Mouse (Mus musculus) midbrain, embryonic 13.5 days (tissue): ENCODE measurements around the gene Btnl2. TPM values are rescaled to one million over a fixed set of nuclear protein-coding genes. Genes with fewer than 3 reads are reported as not detected.

Source experiments
- ATAC-seq: fragments of 200-750 bp; cut with Nextera tagmentation; 2 replicates; pipeline ENCODE4 v1.8.0; 2017; ENCODE audit warnings: mild to moderate bottlenecking, moderate TSS enrichment, moderate library complexity
- H3K27ac ChIP-seq: fragments of 300-500 bp; sonication (generic); 2 replicates; pipeline ENCODE4 v1.5.1; 2015; ENCODE audit warnings: inconsistent platforms, mild to moderate bottlenecking, moderate library complexity
- H3K27me3 ChIP-seq: fragments of 300-500 bp; sonication (generic); 2 replicates; pipeline ENCODE4 v1.6.1; 2015; ENCODE audit warnings: mild to moderate bottlenecking, inconsistent platforms
- H3K36me3 ChIP-seq: fragments of 300-500 bp; sonication (generic); 2 replicates; pipeline ENCODE4 v1.6.1; 2015; ENCODE audit warnings: mild to moderate bottlenecking, inconsistent platforms
- H3K4me1 ChIP-seq: fragments of 300-500 bp; sonication (generic); replicated peaks from 2 replicates; pipeline ENCODE4 v1.6.1; 2015; ENCODE audit warnings: inconsistent platforms
- H3K4me2 ChIP-seq: fragments of 300-500 bp; sonication (generic); replicated peaks from 2 replicates; pipeline ENCODE4 v1.6.1; 2015; ENCODE audit warnings: moderate library complexity, mild to moderate bottlenecking, inconsistent platforms
- H3K4me3 ChIP-seq: fragments of 300-500 bp; sonication (generic); replicated peaks from 2 replicates; pipeline ENCODE4 v1.5.1; 2015; ENCODE audit warnings: mild to moderate bottlenecking, inconsistent platforms
- H3K9ac ChIP-seq: fragments of 300-500 bp; sonication (generic); replicated peaks from 2 replicates; pipeline ENCODE4 v1.6.1; 2015; ENCODE audit warnings: mild to moderate bottlenecking, inconsistent platforms
- H3K9me3 ChIP-seq: fragments of 300-500 bp; sonication (generic); 2 replicates; pipeline ENCODE4 v1.6.1; 2016; ENCODE audit warnings: mild to moderate bottlenecking, inconsistent platforms
- WGBS: fragments of 180-500 bp; shearing (Covaris S2); methylation state at CpG from one replicate; pipeline ENCODE4 v1.1.7; 2015; 5-methylcytosine and 5-hydroxymethylcytosine counted together
- polyA plus RNA-seq: library from polyadenylated mRNA; unstranded; fragments of >200 nt; fragmentation: Nextera tagmentation; extraction: Ambion mirVana; gene quantifications from 2 replicates; pipeline ENCODE4 v1.2.1, GENCODE M21; 2015

Gene Btnl2
- polyA plus RNA-seq, 1 experiment from 2014 or later = not detected

GRCm38 (mm10) chr17:34354940-34355339 lies 318 bp downstream of the Btnl2 start:
- Histone ChIP-seq H3K4me2 (no peak overlapping the region), H3K4me1 (no peaks in the 10 kb centered on the region), H3K4me3 (no peak overlapping the region), H3K36me3 (no peaks in the 10 kb centered on the region), H3K27ac (no peak overlapping the region), H3K9me3 (no peaks in the 10 kb centered on the region), H3K27me3 (0 out of 2 replicates have a peak, but pooled peaks cover 8% of the 10 kb centered on the region), H3K9ac (no peak overlapping the region)
- WGBS = 97% methylated on average over 1 of the region's 1 CpGs
- no peak for ATAC-seq

- Histone ChIP-seq H3K27ac (no peak overlapping the region), H3K36me3 (no peaks in the 10 kb centered on the region), H3K4me3 (no peak overlapping the region), H3K9ac (no peak overlapping the region), H3K4me2 (no peak overlapping the region), H3K4me1 (no peaks in the 10 kb centered on the region), H3K9me3 (no peaks in the 10 kb centered on the region), H3K27me3 (no peaks in the 10 kb centered on the region)
- 87% methylated on average over 15 of the region's 15 CpGs for WGBS
- no peak for ATAC-seq
These were observed 8.4 kb downstream of the Btnl2 start for GRCm38 (mm10) chr17:34362954-34363546.

GRCm38 (mm10) chr17:34363676-34364310 lies 9.2 kb downstream of the Btnl2 start:
- Histone ChIP-seq H3K4me2 (no peak overlapping the region), H3K36me3 (no peaks in the 10 kb centered on the region), H3K4me1 (no peaks in the 10 kb centered on the region), H3K9me3 (no peaks in the 10 kb centered on the region), H3K27ac (no peak overlapping the region), H3K9ac (no peak overlapping the region), H3K4me3 (no peak overlapping the region), H3K27me3 (no peaks in the 10 kb centered on the region)
- WGBS = 89% methylated on average over 3 of the region's 3 CpGs
- no peak for ATAC-seq

- no peaks in the 10 kb centered on the region for H3K9me3 ChIP-seq
- 81% methylated on average over 10 of the region's 10 CpGs for WGBS
- no peaks in the 10 kb centered on the region for H3K36me3 ChIP-seq
- H3K4me3 ChIP-seq = no peak overlapping the region
- ATAC-seq = no peak
- no peaks in the 10 kb centered on the region for H3K27me3 ChIP-seq
- no peak overlapping the region for H3K27ac ChIP-seq
- no peak overlapping the region for H3K9ac ChIP-seq
- no peak overlapping the region for H3K4me2 ChIP-seq
- H3K4me1 ChIP-seq = no peaks in the 10 kb centered on the region
These were observed 10.4 kb downstream of the Btnl2 start for GRCm38 (mm10) chr17:34365031-34365430.

- H3K27me3 ChIP-seq = no peaks in the 10 kb centered on the region
- no peak overlapping the region for H3K9ac ChIP-seq
- no peak overlapping the region for H3K27ac ChIP-seq
- no peaks in the 10 kb centered on the region for H3K9me3 ChIP-seq
- H3K4me3 ChIP-seq = no peak overlapping the region
- H3K4me2 ChIP-seq = no peak overlapping the region
- WGBS = 88% methylated on average over 4 of the region's 4 CpGs
- ATAC-seq = no peak
- H3K36me3 ChIP-seq = no peaks in the 10 kb centered on the region
- H3K4me1 ChIP-seq = no peaks in the 10 kb centered on the region
These were observed 15.9 kb downstream of the Btnl2 start for GRCm38 (mm10) chr17:34370563-34370962.

GRCm38 (mm10) chr17:34373055-34373709 lies 18.6 kb downstream of the Btnl2 start:
- no peak overlapping the region for H3K4me3 ChIP-seq
- no peak overlapping the region for H3K9ac ChIP-seq
- 81% methylated on average over 6 of the region's 6 CpGs for WGBS
- ATAC-seq = no peak
- H3K9me3 ChIP-seq = no peaks in the 10 kb centered on the region
- H3K4me1 ChIP-seq = no peaks in the 10 kb centered on the region
- no peaks in the 10 kb centered on the region for H3K36me3 ChIP-seq
- H3K27me3 ChIP-seq = no peaks in the 10 kb centered on the region
- H3K27ac ChIP-seq = no peak overlapping the region
- H3K4me2 ChIP-seq = no peak overlapping the region

- Histone ChIP-seq H3K9me3 (no peaks in the 10 kb centered on the region), H3K9ac (no peak within 1 kb of the TSS), H3K4me2 (no peak within 1 kb of the TSS), H3K4me3 (no peak within 1 kb of the TSS), H3K27ac (no peak within 1 kb of the TSS), H3K36me3 (no peaks in the 10 kb centered on the region), H3K27me3 (no peaks in the 10 kb centered on the region), H3K4me1 (no peaks in the 10 kb centered on the region)
- no peak for ATAC-seq
- WGBS = 78% methylated on average over 2 of the region's 2 CpGs
These were observed 22.2 kb downstream of the Btnl2 start, which contains the start of gene Btnl1 for GRCm38 (mm10) chr17:34376847-34377246. Gene Btnl1 (plus strand): TSS chr17:34377132.

GRCm38 (mm10) chr17:34377450-34378209 lies 23.0 kb downstream of the Btnl2 start:
- Histone ChIP-seq H3K4me1 (no peaks in the 10 kb centered on the region), H3K27me3 (no peaks in the 10 kb centered on the region), H3K9ac (no peak overlapping the region), H3K27ac (no peak overlapping the region), H3K36me3 (no peaks in the 10 kb centered on the region), H3K4me3 (no peak overlapping the region), H3K9me3 (no peaks in the 10 kb centered on the region), H3K4me2 (no peak overlapping the region)
- no peak for ATAC-seq
- WGBS = 65% methylated on average over 6 of the region's 6 CpGs

- H3K27ac ChIP-seq = no peak overlapping the region
- no peaks in the 10 kb centered on the region for H3K27me3 ChIP-seq
- no peak for ATAC-seq
- H3K4me2 ChIP-seq = no peak overlapping the region
- no peaks in the 10 kb centered on the region for H3K4me1 ChIP-seq
- H3K36me3 ChIP-seq = no peaks in the 10 kb centered on the region
- H3K9me3 ChIP-seq = no peaks in the 10 kb centered on the region; the same call in 1 of the 2 replicates
- H3K9ac ChIP-seq = no peak overlapping the region
- 78% methylated on average over 2 of the region's 2 CpGs for WGBS
- no peak overlapping the region for H3K4me3 ChIP-seq
These were observed 24.1 kb downstream of the Btnl2 start for GRCm38 (mm10) chr17:34378716-34379115.

- Histone ChIP-seq H3K9ac (no peak overlapping the region), H3K27ac (no peak overlapping the region), H3K4me2 (no peak overlapping the region), H3K4me1 (no peaks in the 10 kb centered on the region), H3K27me3 (no peaks in the 10 kb centered on the region), H3K9me3 (no peaks in the 10 kb centered on the region; the same call in 1 of the 2 replicates), H3K36me3 (no peaks in the 10 kb centered on the region), H3K4me3 (no peak overlapping the region)
- no peak for ATAC-seq
- 75% methylated on average over 7 of the region's 7 CpGs for WGBS
These were observed 24.8 kb downstream of the Btnl2 start for GRCm38 (mm10) chr17:34379451-34379850.

GRCm38 (mm10) chr17:34381876-34382275 lies 27.3 kb downstream of the Btnl2 start:
- H3K4me3 ChIP-seq = no peak overlapping the region
- no peaks in the 10 kb centered on the region for H3K27me3 ChIP-seq
- ATAC-seq = no peak
- H3K4me2 ChIP-seq = no peak overlapping the region
- no peaks in the 10 kb centered on the region for H3K4me1 ChIP-seq
- no peak overlapping the region for H3K27ac ChIP-seq
- H3K9ac ChIP-seq = no peak overlapping the region
- 74% methylated on average over 11 of the region's 11 CpGs for WGBS
- H3K9me3 ChIP-seq = no peaks in the 10 kb centered on the region; the same call in 1 of the 2 replicates
- H3K36me3 ChIP-seq = no peaks in the 10 kb centered on the region

- no peak overlapping the region for H3K4me3 ChIP-seq
- H3K4me2 ChIP-seq = no peak overlapping the region
- H3K9ac ChIP-seq = no peak overlapping the region
- no peak overlapping the region for H3K27ac ChIP-seq
- no peaks in the 10 kb centered on the region for H3K27me3 ChIP-seq
- H3K36me3 ChIP-seq = no peaks in the 10 kb centered on the region
- 79% methylated on average over 7 of the region's 7 CpGs for WGBS
- no peak for ATAC-seq
- H3K4me1 ChIP-seq = no peaks in the 10 kb centered on the region
- no peaks in the 10 kb centered on the region; the same call in 1 of the 2 replicates for H3K9me3 ChIP-seq
These were observed 28.6 kb downstream of the Btnl2 start for GRCm38 (mm10) chr17:34383212-34383611.
